Mouse (Mus musculus) layer of hippocampus, postnatal 25 days (tissue): Measurements from ENCODE around the gene Slc2a1. TPM values are rescaled to one million over a fixed set of nuclear protein-coding genes. Genes with fewer than 3 reads are reported as not detected.

Source experiments
- DNase-seq, 2 experiments: peaks; one replicate each; pipeline ENCODE4 v3.0.0; 2022; ENCODE audit warnings: mixed read lengths in 2 of 2, low spot score in 1 of 2; ENCODE audit errors: extremely low spot score in 1 of 2
- microRNA-seq, 2 experiments: library from miRNA; unstranded; fragments of <30 nt; microRNA quantifications; one replicate each; pipeline ENCODE4 v1.2.0; 2021
- total RNA-seq, 2 experiments: library from RNA; stranded (reverse); gene quantifications; 2 replicates each; pipeline ENCODE4 v1.2.3; 2021

The Slc2a1 gene
- total RNA-seq, 2 experiments from 2014 or later: 70.9 to 98.4 TPM

DNA sequence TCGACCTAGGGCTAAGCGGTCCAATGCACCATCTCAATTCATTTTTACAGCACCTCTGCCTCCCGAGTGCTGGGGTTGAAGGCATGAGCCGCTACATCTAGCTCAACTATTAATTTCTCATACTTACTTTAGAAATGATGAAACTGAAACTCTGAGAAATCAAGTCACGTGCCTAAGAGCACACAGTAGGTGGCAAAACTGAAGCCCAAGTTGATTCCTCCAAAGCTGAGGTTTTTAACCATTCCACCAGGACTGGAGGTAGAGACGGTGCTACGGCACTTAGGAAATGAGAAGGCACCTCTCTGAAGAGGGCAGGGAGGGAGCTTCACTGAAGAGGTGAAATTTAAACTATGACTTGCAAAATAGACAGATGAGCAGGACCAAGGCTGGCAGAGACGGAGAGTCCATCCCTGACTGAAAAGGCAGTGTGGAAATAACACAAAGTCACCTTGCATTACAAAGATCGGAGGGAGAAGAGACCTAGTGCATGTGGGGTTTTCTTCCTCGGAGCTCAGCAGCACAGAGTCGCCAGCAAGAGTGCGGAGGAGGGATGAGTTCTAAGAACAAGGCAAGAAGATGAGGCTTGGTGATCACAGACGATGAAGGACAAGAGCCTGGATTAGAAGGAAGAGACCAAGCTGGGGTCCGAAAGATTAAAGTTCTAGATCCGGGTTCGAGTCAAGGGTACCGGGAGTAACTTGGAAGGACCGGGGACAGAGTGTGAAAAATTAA is 64.6 kb downstream of the Slc2a1 start:
- no peak for DNase-seq

DNA sequence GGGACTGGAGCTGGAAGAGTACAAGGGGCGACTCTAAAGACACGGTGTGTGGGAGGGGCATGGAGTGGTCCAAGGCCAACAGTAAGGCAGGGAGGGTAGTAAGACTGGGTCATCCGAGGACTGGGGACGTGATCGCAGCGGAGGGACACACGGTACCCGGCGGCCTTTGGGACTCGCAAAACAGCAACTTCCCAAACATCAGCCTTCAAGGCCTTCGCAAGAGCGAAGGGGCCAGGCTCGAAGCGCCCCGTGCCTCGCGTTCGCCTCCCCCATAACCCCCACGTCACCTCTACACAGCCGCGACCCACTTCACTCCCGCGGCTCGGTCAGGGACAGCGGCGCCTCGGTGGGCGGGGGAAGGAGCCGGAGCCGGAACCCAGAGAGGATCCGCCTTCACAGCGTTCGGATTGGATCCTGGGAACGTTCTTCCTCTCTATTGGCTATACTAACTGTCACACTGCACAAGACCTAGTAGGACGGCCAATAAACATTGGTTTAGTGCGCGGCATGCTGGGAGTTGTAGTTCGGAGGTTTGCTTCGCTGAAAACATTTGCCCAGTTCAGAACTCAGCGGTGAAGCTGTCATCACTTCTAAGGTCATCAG is 65.4 kb downstream of the Slc2a1 start, which contains the start of gene Zfp691:
Gene Zfp691 (minus strand): TSS at position 345 of the 603 bp plus-strand sequence.
- DNase-seq: peak; percentile 73 to 83

DNA sequence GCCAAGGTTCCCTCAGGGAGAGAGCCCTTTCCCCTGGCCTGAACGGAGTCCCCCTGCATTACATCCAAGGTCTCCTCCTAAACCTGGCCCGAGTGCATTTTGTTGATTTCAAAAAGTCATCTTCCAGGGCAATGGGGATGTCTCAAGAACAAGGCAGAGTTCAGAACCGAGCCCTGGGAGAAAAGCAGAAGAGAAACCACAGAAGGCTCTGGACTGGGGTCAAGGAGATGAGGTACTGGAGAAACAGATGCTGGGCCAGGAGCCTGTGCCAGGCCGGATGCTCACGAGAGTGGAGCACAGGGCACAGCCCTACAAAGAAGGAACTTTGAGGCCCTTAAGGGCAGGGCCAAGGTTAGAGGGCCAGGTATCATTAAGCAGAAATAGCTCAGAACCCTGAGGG is 69.2 kb downstream of the Slc2a1 start:
- no peak for DNase-seq

DNA sequence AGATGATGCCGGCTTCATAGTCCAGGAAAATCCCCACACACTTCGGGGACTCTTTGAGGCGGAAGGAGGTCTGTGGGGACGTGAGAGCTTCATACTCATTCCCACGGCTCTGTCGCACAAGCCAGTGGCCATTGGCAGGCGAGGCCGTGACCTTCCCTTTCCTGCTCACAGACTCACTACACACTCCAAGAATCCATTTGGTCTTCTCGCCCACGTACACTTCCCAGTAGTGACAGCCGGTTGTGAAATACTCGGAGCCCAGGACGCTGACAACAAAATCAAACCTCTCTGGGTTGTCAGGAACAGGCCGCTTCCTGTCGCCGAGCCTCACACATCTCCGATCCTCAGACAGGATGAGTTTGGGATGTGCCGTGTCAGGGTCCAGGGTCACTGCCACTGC is 69.8 kb downstream of the Slc2a1 start:
- no peak for DNase-seq

DNA sequence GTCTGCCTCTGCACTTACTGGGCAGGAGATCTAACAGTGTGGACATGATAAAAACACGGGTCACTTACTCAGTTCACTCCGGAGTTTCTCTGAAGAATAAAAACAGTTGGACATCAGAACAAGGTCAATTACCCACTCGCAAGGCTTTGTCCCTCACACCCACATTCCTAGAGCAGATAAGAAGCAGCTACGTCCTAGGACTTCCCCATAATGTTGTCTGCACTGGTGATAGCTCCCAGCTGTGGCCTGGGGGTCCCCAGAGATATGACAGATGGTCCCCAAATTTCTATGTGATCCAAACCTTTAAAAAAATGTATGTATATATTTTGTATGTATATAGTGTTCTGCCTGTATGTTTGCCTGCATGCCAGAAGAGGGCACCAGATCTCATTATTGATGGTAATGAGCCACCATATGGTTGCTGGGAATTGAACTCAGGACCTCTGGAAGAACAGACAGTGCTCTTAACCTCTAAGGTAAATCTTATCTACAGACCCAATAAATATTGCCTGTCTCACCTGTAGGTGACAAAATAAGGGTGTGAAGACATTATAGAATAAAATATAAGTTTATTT is 71.7 kb downstream of the Slc2a1 start:
- no peak for DNase-seq

DNA sequence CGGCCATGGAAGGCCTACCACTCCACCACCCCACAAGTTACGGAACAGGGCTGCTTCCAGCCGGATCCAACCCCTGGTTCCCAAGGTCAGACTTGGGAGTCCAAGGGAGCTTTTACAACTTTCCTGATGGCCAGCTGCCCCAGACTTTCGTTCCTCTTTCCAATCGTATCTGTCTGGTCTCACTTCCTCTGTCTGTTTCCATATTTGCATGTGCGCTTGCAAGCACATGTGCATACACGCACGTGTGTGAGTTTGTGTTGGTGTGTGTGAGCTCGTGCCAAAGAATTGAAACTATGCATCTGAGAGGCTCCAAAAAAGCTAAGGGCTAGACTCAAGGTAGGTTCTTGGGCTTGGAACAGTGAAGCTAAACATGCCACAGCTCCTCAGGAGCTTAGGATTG is 72.9 kb downstream of the Slc2a1 start:
- no peak for DNase-seq

DNA sequence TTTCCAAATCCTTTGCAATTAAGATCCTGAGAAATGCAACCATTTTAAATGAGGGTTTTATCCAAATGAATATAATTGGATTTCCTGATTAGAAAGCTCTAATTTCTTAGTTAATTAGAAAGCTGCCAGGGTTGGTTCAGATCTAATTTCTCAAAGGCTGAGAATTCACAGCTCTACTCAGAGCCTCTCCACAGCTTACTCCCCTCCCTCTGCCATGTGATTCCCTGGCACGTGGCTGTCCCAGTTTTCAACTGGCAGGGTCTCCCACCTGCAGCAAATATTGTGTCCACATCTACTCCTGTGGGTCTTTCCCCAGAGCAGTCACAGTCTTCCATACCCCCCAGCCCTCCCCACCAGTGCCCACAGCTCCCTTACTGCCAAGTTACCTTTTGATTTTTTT is 75.0 kb downstream of the Slc2a1 start:
- DNase-seq: no peak

DNA sequence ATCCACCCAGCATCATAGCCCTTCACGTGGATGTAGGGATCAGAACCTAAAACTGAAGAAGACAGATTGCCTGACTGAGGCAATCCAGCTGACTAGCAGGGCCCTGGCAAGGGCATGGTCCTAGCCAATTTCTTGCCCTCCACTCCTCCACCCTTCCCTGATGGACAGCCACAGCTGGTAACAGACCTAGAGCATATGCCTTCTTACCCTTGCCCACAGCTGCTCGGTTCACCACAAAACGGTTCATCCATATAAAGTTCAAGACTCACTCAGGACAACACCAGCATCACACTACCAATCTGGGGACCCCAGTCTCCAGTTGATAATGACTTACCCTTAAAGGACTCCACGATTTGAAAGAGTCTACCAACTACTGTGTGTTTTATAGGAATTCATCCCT is 77.3 kb downstream of the Slc2a1 start:
- no peak for DNase-seq

Small RNA genes within 50 kb of the gene (microRNA-seq; reads per million reads assigned to microRNA genes)
- 0 reads per million in 2 experiments for gene Mir1957a

Other genes with a start within 250 kb of the Slc2a1 start
- not detected for gene Olfr1331, start 244.1 kb upstream of the Slc2a1 start, total RNA-seq
- gene Olfr1330, start 220.1 kb upstream of the Slc2a1 start, total RNA-seq: not detected
- not detected for gene Olfr1329, start 191.2 kb upstream of the Slc2a1 start, total RNA-seq
- not detected for gene Olfr1328, start 170.1 kb upstream of the Slc2a1 start, total RNA-seq
- 1 to 10 TPM in 1 of 2 experiments, under 1 TPM in 1; 0.96 to 1.1 TPM for gene Lao1, start 147.1 kb upstream of the Slc2a1 start, total RNA-seq
- 1 to 10 TPM; 6.0 to 8.3 TPM for gene Zfp691, start 65.5 kb downstream of the Slc2a1 start, total RNA-seq
- under 1 TPM; 0.31 to 0.47 TPM for gene Ermap, start 81.3 kb downstream of the Slc2a1 start, total RNA-seq
- 10 to 100 TPM; 17.3 to 20.1 TPM for gene Svbp, start 86.6 kb downstream of the Slc2a1 start, total RNA-seq
- gene Tmem269, start 109.5 kb downstream of the Slc2a1 start, total RNA-seq: under 1 TPM in 1 of 2 experiments, not detected in 1; 0.34 TPM
- 10 to 100 TPM; 32.4 to 36.7 TPM for gene AU022252, start 124.0 kb downstream of the Slc2a1 start, total RNA-seq
- gene P3h1, start 124.2 kb downstream of the Slc2a1 start, total RNA-seq: 1 to 10 TPM; 7.5 to 7.7 TPM
- under 1 TPM; 0.32 to 0.33 TPM for gene Cldn19, start 146.7 kb downstream of the Slc2a1 start, total RNA-seq
- 100 to 1,000 TPM; 287 to 320 TPM for gene Ybx1, start 185.9 kb downstream of the Slc2a1 start, total RNA-seq
- gene Ppih, start 211.8 kb downstream of the Slc2a1 start, total RNA-seq: 10 to 100 TPM; 19.1 to 20.2 TPM